Mouse (Mus musculus): Measurements from ENCODE around the gene Nlrp9a. TPM values are rescaled to one million over a fixed set of nuclear protein-coding genes. Genes with fewer than 3 reads are reported as not detected.
"Not testable (repeated sequence)": the region's sequence is repeated elsewhere in the genome, so short reads cannot be mapped to it uniquely, and the experiment has no call there.

Nlrp9a gene
- not detected in 2 replicates for polyA plus RNA-seq (2014; fragmentation: Nextera tagmentation; extraction: Ambion mirVana)

DNA sequence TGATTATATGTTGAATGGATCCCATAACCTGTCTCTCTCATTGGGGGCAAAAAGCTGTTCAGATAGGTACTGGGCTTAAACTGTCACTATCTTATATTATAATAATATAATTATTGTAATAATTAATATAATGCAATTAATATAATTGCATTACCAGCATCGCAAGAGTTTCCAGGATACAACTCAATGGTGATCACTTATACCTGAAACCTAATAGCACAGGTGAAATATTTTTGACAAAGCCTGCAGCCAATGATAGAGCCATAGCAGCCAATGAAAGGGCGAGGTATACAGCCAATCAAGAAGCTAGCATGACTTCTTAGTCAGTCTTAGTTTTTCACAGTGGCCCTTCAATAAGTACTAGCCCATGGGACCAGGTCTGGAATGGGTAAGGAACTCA lies at the start of gene Nlrp9a:
Gene Nlrp9a (plus strand): TSS at position 301 of the 400 bp plus-strand sequence.
- H3K9ac ChIP-seq (ENCODE audit: low read length); H3K27ac ChIP-seq (ENCODE audit: low read depth, low read length); ATAC-seq (ENCODE audit: low FRiP score); H3K4me1 ChIP-seq (ENCODE audit: control insufficient read depth, insufficient read depth, low read length); H3K4me3 ChIP-seq (ENCODE audit: low read depth, low read length); DNase-seq (ENCODE audit: low spot score, missing footprints); H3K36me3 ChIP-seq (ENCODE audit: control insufficient read depth, insufficient read depth, low read length); H3K27me3 ChIP-seq (ENCODE audit: control insufficient read depth, insufficient read depth, low read length); H3K4me2 ChIP-seq; H3K9me3 ChIP-seq (ENCODE audit: control insufficient read depth, low read length): not testable (repeated sequence)
- WGBS = 61% methylated on average over 2 of the region's 2 CpGs

DNA sequence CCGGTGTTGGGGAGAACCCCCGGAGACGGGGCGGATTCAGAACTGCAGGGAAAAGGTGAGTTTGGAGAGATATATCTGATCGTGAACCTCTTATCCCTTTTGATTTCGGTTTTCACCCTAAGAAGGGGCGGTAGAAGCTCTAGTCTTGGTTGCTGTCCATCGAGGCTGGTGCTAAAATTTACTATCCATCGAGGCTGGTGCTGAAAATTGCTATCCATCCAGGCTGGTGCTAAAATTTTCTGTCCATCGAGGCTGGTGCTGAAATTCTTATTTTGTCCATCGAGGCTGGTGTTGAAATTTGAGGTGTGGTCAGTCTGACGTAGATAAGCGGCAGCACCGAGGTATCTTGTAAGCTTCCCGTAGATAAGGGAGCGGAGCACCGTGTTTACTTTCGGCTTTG lies 45.3 kb upstream of the Nlrp9a start:
- 84% methylated on average over 18 of the region's 18 CpGs for WGBS
- ATAC-seq (ENCODE audit: low FRiP score); H3K4me1 ChIP-seq (ENCODE audit: control insufficient read depth, insufficient read depth, low read length); H3K4me3 ChIP-seq (ENCODE audit: low read depth, low read length); H3K9me3 ChIP-seq (ENCODE audit: control insufficient read depth, low read length); H3K9ac ChIP-seq (ENCODE audit: low read length); H3K27me3 ChIP-seq (ENCODE audit: control insufficient read depth, insufficient read depth, low read length); H3K27ac ChIP-seq (ENCODE audit: low read depth, low read length); H3K4me2 ChIP-seq; DNase-seq (ENCODE audit: low spot score, missing footprints); H3K36me3 ChIP-seq (ENCODE audit: control insufficient read depth, insufficient read depth, low read length): not testable (repeated sequence)

GRCm38 (mm10) chr7:26589077-26589476 lies 54.3 kb downstream of the Nlrp9a start:
- Histone ChIP-seq H3K27ac (ENCODE audit: low read depth, low read length) (no peak overlapping the region), H3K36me3 (ENCODE audit: control insufficient read depth, insufficient read depth, low read length) (no peaks in the 10 kb centered on the region), H3K9me3 (ENCODE audit: control insufficient read depth, low read length) (no peaks in the 10 kb centered on the region), H3K4me2 (no peak overlapping the region), H3K4me1 (ENCODE audit: control insufficient read depth, insufficient read depth, low read length) (no peaks in the 10 kb centered on the region), H3K4me3 (ENCODE audit: low read depth, low read length) (no peak overlapping the region), H3K27me3 (ENCODE audit: control insufficient read depth, insufficient read depth, low read length) (no peaks in the 10 kb centered on the region), H3K9ac (ENCODE audit: low read length) (no peak overlapping the region)
- DNase-seq (ENCODE audit: low spot score, missing footprints) (no peak), ATAC-seq (ENCODE audit: low FRiP score) (no peak)

GRCm38 (mm10) chr7:26589774-26590173 lies 55.0 kb downstream of the Nlrp9a start:
- ATAC-seq (ENCODE audit: low FRiP score) (no peak), DNase-seq (ENCODE audit: low spot score, missing footprints) (no peak)
- H3K9me3 ChIP-seq (ENCODE audit: control insufficient read depth, low read length) = no peaks in the 10 kb centered on the region
- H3K27ac ChIP-seq (ENCODE audit: low read depth, low read length) = no peak overlapping the region
- H3K4me1 ChIP-seq (ENCODE audit: control insufficient read depth, insufficient read depth, low read length) = no peaks in the 10 kb centered on the region
- H3K4me2 ChIP-seq = no peak overlapping the region
- H3K36me3 ChIP-seq (ENCODE audit: control insufficient read depth, insufficient read depth, low read length) = no peaks in the 10 kb centered on the region
- H3K4me3 ChIP-seq (ENCODE audit: low read depth, low read length) = no peak overlapping the region
- no peak overlapping the region for H3K9ac ChIP-seq (ENCODE audit: low read length)
- H3K27me3 ChIP-seq (ENCODE audit: control insufficient read depth, insufficient read depth, low read length) = no peaks in the 10 kb centered on the region
- 81% methylated on average over 1 of the region's 1 CpGs for whole genome bisulfite sequencing

DNA sequence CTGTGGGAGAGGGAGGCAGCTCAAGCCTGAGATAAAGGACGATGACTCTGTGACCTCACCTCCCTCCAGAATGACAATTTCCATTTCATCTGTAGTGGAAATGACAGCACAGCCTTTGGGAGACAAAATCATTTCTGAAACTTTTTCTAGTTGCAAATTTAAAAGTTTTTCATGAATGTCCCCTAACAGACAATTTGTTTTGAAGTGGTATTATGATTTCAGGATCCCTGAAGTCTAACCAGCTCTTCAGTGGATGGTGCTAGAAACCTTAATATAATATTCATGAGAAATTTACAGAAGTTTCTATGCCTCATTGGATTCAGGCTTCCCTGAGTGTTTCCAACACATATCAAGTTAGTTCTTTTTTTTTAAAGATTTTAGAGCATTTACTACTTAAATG lies 83.5 kb downstream of the Nlrp9a start, which contains the start of gene Vmn1r185:
Gene Vmn1r185 (minus strand): TSS at position 101 of the 400 bp plus-strand sequence.
- not testable (repeated sequence) for H3K4me2 ChIP-seq; H3K4me1 ChIP-seq (ENCODE audit: control insufficient read depth, insufficient read depth, low read length); H3K9ac ChIP-seq (ENCODE audit: low read length); DNase-seq (ENCODE audit: low spot score, missing footprints); H3K4me3 ChIP-seq (ENCODE audit: low read depth, low read length); H3K9me3 ChIP-seq (ENCODE audit: control insufficient read depth, low read length); H3K36me3 ChIP-seq (ENCODE audit: control insufficient read depth, insufficient read depth, low read length); H3K27me3 ChIP-seq (ENCODE audit: control insufficient read depth, insufficient read depth, low read length); ATAC-seq (ENCODE audit: low FRiP score); H3K27ac ChIP-seq (ENCODE audit: low read depth, low read length)
- 82% methylated on average over 1 of the region's 1 CpGs for WGBS

Small RNAs within 50 kb of the gene (microRNA-seq; reads per million reads assigned to microRNA genes)
- not detected for gene Gm25947

Other genes with a start within 250 kb of the Nlrp9a start
- gene Cyp2a4, start 227.9 kb upstream of the Nlrp9a start, polyA plus RNA-seq (2014; fragmentation: Nextera tagmentation; extraction: Ambion mirVana) = not detected in 2 replicates
- gene Nlrp9c, start 131.3 kb upstream of the Nlrp9a start, polyA plus RNA-seq (2014; fragmentation: Nextera tagmentation; extraction: Ambion mirVana) = not detected in 2 replicates
- not detected in 2 replicates for gene Nlrp4a, start 99.9 kb upstream of the Nlrp9a start, polyA plus RNA-seq (2014; fragmentation: Nextera tagmentation; extraction: Ambion mirVana)
- not detected in 2 replicates for gene Vmn1r185, start 83.4 kb downstream of the Nlrp9a start, polyA plus RNA-seq (2014; fragmentation: Nextera tagmentation; extraction: Ambion mirVana)
- 0.08 TPM in 1 of 2 replicates, not detected in the other for gene Cyp2b23, start 151.4 kb downstream of the Nlrp9a start, polyA plus RNA-seq (2014; fragmentation: Nextera tagmentation; extraction: Ambion mirVana)
- 0.04 and 0.07 TPM in 2 replicates for gene Cyp2b19, start 222.1 kb downstream of the Nlrp9a start, polyA plus RNA-seq (2014; fragmentation: Nextera tagmentation; extraction: Ambion mirVana)